Mouse (Mus musculus) kidney, postnatal 10 days (tissue): ENCODE data around the gene Olfr1107.

Source experiments
- DNase-seq: peaks from one replicate; pipeline ENCODE4 v3.0.0; 2021; ENCODE audit warnings: mixed read lengths

Gene Olfr1107

GRCm38 (mm10) chr2:87075717-87076116, at the start of gene Olfr1107:
Gene Olfr1107 (minus strand): TSS chr2:87075817.
- DNase-seq = no peak

GRCm38 (mm10) chr2:87114467-87114866, 38.9 kb upstream of the Olfr1107 start, which contains the start of gene Olfr259:
Gene Olfr259 (minus strand): TSS chr2:87114567.
- DNase-seq = no peak

- no peak for DNase-seq
Measured at GRCm38 (mm10) chr2:87095908-87096307, 20.3 kb upstream of the Olfr1107 start, which contains the start of gene Olfr1109. Gene Olfr1109 (minus strand): TSS chr2:87096008.

- no peak for DNase-seq
Measured at GRCm38 (mm10) chr2:87052173-87052572, 23.4 kb downstream of the Olfr1107 start, which contains the start of gene Olfr1106. Gene Olfr1106 (minus strand): TSS chr2:87052273.

- no peak for DNase-seq
Measured at GRCm38 (mm10) chr2:87036431-87036830, 39.2 kb downstream of the Olfr1107 start, which contains the start of gene Olfr1105. Gene Olfr1105 (minus strand): TSS chr2:87036531.

GRCm38 (mm10) chr2:87026980-87027379, 48.6 kb downstream of the Olfr1107 start, which contains the start of gene Olfr1104:
Gene Olfr1104 (minus strand): TSS chr2:87027080.
- no peak for DNase-seq
